ENCODE assay signal across 9 mouse cellular contexts in genomic region chr8:26891881-26892280, GRCm38 (mm10).
DNase-seq lines count a peak whose midpoint lies in the region; ATAC-seq and TF ChIP-seq lines count a peak whose summit lies in the region.
"Had no signal": no experiment of that assay in that cellular context is flagged by ENCODE, and none has a peak within 500 bp of the region (broad histone marks: within the 10 kb centered on the region; RNA-seq: fewer than 3 reads in every experiment).

No protein-coding gene starts in this region.

- H3K27me3 ChIP-seq in embryonic facial prominence, embryonic 15.5 days: no peaks in the 10 kb centered on the region
- H3K27me3 ChIP-seq: liver, embryonic 15.5 days had no signal

- intact Hi-C loops in heart, postnatal 25 days (cut with DNase I): no loop called here

- no peak overlapping the region for H3K4me2 ChIP-seq in embryonic facial prominence, embryonic 15.5 days (replicated peaks)
- H3K4me2 ChIP-seq: liver, embryonic 15.5 days had no signal

- ATAC-seq in embryonic facial prominence, embryonic 15.5 days (ENCODE audit: insufficient number of reproducible peaks, low FRiP score, low TSS enrichment, low read depth): peak; percentile 62; the same call in 1 of the 2 replicates

- H3K4me1 ChIP-seq in embryonic facial prominence, embryonic 15.5 days: peaks cover 13% of the 10 kb centered on the region
- H3K4me1 ChIP-seq: liver, embryonic 15.5 days had no signal

- peak; percentile 33 for DNase-seq in right cerebral cortex, postnatal 14 days
- no peak for DNase-seq in right cerebral cortex, postnatal 4 days
- DNase-seq in heart, postnatal 25 days (ENCODE audit: low spot score): peak; percentile 43
- DNase-seq in retina, postnatal 1 day: peak; percentile 50
- no peak for DNase-seq in urinary bladder, postnatal 25 days (ENCODE audit: low spot score)
- no peak for DNase-seq in layer of hippocampus, adult 2 months (ENCODE audit: low spot score in 2 of 2)
- DNase-seq in frontal cortex, postnatal 14 days (ENCODE audit: low spot score in 2 of 2): no peak

- no peak for TF ChIP-seq CTCF in layer of hippocampus, adult 2 months (conservative IDR thresholded peaks at IDR 0.05)

- H3K4me3 ChIP-seq in embryonic facial prominence, embryonic 15.5 days (replicated peaks): no peak overlapping the region
- no peak overlapping the region for H3K4me3 ChIP-seq in layer of hippocampus, adult 2 months
- H3K4me3 ChIP-seq: liver, embryonic 15.5 days had no signal

- no peaks in the 10 kb centered on the region for H3K9me3 ChIP-seq in embryonic facial prominence, embryonic 15.5 days (replicated peaks)
- H3K9me3 ChIP-seq: liver, embryonic 15.5 days had no signal

- H3K27ac ChIP-seq in embryonic facial prominence, embryonic 15.5 days (replicated peaks): no peak overlapping the region
- no peak overlapping the region for H3K27ac ChIP-seq in layer of hippocampus, adult 2 months
- H3K27ac ChIP-seq: liver, embryonic 15.5 days had no signal

- no peaks in the 10 kb centered on the region for H3K36me3 ChIP-seq in embryonic facial prominence, embryonic 15.5 days
- H3K36me3 ChIP-seq: liver, embryonic 15.5 days had no signal

- no peak overlapping the region for H3K9ac ChIP-seq in embryonic facial prominence, embryonic 15.5 days
- H3K9ac ChIP-seq: liver, embryonic 15.5 days had no signal

- 64% methylated on average over 11 of the region's 11 CpGs for WGBS in embryonic facial prominence, embryonic 15.5 days

Comparison
In these comparisons a context has a peak if more than half of its experiments do, and no peak if none do; other contexts are left out.
1. DNase-seq: peak in right cerebral cortex, postnatal 14 days (single experiment), heart, postnatal 25 days (single experiment) and retina, postnatal 1 day (single experiment); none in right cerebral cortex, postnatal 4 days (single experiment), urinary bladder, postnatal 25 days (single experiment), layer of hippocampus, adult 2 months (0 of 2) and frontal cortex, postnatal 14 days (0 of 2).